Mouse (Mus musculus) embryonic facial prominence, embryonic 10.5 days (tissue): Measurements from ENCODE around the gene Cyfip2. TPM values are rescaled to one million over a fixed set of nuclear protein-coding genes. Genes with fewer than 3 reads are reported as not detected.
"Not testable (repeated sequence)": the region's sequence is repeated elsewhere in the genome, so short reads cannot be mapped to it uniquely, and the experiment has no call there.

Experiments used
- DNase-seq: peaks from one replicate; pipeline ENCODE4 v3.0.0-alpha.2; 2017; ENCODE audit warnings: low spot score
- H3K27ac ChIP-seq: fragments of 300-500 bp; sonication (generic); replicated peaks from 2 replicates; pipeline ENCODE4 v1.5.1; 2016; ENCODE audit warnings: mild to moderate bottlenecking
- H3K27me3 ChIP-seq: fragments of 300-500 bp; sonication (generic); replicated peaks from 2 replicates; pipeline ENCODE4 v1.6.1; 2016; ENCODE audit warnings: low read depth, mild to moderate bottlenecking; ENCODE audit not compliant: poor library complexity, severe bottlenecking
- H3K36me3 ChIP-seq: fragments of 300-500 bp; sonication (generic); replicated peaks from 2 replicates; pipeline ENCODE4 v1.6.1; 2016; ENCODE audit warnings: mild to moderate bottlenecking, moderate library complexity
- H3K4me1 ChIP-seq: fragments of 300-500 bp; sonication (generic); 2 replicates; pipeline ENCODE4 v1.6.1; 2016
- H3K4me3 ChIP-seq: fragments of 300-500 bp; sonication (generic); 2 replicates; pipeline ENCODE4 v1.5.1; 2016; ENCODE audit warnings: mild to moderate bottlenecking, moderate library complexity
- H3K9me3 ChIP-seq: fragments of 300-500 bp; sonication (generic); 2 replicates; pipeline ENCODE4 v1.6.1; 2016; ENCODE audit warnings: mild to moderate bottlenecking
- WGBS: fragments of 180-500 bp; shearing (Covaris S2); methylation state at CpG from one replicate; pipeline ENCODE4 v1.1.7; 2016; 5-methylcytosine and 5-hydroxymethylcytosine counted together
- polyA plus RNA-seq: library from polyadenylated mRNA; unstranded; fragments of >200 nt; fragmentation: Nextera tagmentation; extraction: Ambion mirVana; gene quantifications from 2 replicates; pipeline ENCODE4 v1.2.1, GENCODE M21; 2016

Cyfip2 gene
- polyA plus RNA-seq, 1 experiment from 2014 or later: 18.3 TPM

DNA sequence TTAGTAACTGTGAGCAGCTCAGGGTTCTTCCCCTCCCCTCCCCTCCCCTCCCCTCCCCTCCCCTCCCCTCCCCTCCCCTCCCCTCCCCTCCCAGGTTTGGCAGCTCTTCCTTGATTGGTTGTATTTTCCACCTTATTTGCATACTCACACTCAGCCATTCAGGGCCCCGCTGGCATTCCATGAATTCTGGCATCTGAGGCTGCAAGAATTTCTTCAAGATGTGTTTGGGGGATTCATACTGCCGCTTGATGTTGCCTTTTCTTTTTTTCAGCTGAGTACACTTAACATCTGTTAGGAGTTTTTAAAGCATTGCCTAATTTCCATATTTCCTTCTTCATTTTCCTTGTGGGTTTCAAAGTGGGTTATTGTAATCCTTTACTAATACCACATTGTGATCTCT, 124.4 kb downstream of the Cyfip2 start:
- WGBS: 61% methylated on average over 2 of the region's 2 CpGs
- no peaks in the 10 kb centered on the region for H3K27me3 ChIP-seq
- no peaks in the 10 kb centered on the region for H3K9me3 ChIP-seq
- no peaks in the 10 kb centered on the region for H3K36me3 ChIP-seq
- peaks cover 15% of the 10 kb centered on the region for H3K4me1 ChIP-seq
- no peak overlapping the region for H3K4me3 ChIP-seq
- peak; percentile 26 for DNase-seq
- H3K27ac ChIP-seq: no peak overlapping the region

DNA sequence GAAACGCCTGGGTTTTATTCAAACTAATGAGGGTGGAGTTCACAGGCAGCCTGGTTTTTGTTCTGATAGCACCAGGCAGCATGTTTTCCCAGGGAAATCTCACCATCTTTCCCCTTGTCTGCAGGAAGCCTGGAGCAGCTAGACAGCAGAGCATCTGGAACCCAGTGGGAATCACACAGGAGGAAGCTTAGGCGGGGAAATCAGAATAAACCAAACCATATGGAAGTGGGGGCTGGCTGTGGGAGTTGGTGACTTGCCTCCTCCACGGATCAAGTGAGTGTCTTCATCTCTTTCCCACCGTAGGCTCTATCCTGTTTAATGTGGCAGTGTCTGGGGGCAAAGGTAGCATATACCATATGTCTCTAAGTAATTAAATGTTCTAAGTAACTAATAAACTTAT, 127.2 kb downstream of the Cyfip2 start:
- DNase-seq: peak; percentile 34

DNA sequence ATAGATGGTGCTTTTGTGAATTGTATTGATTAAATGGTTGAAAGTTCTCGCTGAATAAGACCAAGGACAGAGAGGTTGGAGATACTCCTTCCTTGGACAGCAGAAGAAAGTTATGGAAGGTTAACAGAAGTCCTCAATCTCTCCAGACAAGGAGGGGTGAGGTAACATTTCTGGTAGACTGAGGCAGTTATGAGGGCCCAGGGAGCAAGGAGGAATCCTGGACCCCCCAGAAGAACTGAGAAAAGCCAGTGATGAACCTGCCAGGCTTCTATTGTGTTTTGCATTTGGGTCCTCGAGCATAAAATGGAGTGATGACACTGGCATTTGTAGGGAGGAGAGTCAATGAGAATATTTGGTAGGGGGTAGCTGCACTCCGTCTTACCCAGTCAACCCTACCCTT, 127.7 kb downstream of the Cyfip2 start:
- Histone ChIP-seq H3K36me3 (no peaks in the 10 kb centered on the region), H3K27ac (no peak overlapping the region; the same call in 1 of the 2 replicates), H3K4me3 (no peak overlapping the region), H3K27me3 (no peaks in the 10 kb centered on the region), H3K4me1 (peaks cover 14% of the 10 kb centered on the region), H3K9me3 (no peaks in the 10 kb centered on the region)
- no peak for DNase-seq
- 81% methylated on average over 3 of the region's 3 CpGs for WGBS

More for the DNA sequence above, 127.2 kb downstream of the Cyfip2 start:
- Histone ChIP-seq H3K9me3 (no peaks in the 10 kb centered on the region), H3K36me3 (no peaks in the 10 kb centered on the region), H3K27ac (no peak overlapping the region; the same call in 1 of the 2 replicates), H3K27me3 (no peaks in the 10 kb centered on the region), H3K4me1 (peaks cover 15% of the 10 kb centered on the region), H3K4me3 (no peak overlapping the region)
- WGBS: 32% methylated on average over 4 of the region's 4 CpGs

DNA sequence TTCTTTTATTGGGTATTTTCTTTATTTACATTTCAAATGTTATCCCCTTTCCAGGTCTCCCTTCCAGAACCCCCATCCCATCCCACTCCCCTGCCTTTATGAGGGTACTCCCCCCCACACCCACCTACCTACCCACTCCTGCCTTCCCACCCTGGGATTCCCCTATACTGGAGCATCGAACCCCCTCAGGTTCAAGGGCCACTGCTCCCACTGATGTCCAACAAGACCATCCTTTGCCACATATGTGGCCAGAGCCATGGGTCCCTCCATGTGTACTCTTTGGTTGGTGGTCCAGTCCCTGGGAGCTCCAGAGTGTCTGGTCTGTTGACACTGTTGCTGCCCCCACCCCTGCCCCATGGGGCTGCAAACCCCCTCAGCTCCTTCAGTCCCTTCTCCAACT, 130.6 kb downstream of the Cyfip2 start:
- not testable (repeated sequence) for H3K27ac ChIP-seq, H3K27me3 ChIP-seq, DNase-seq, H3K4me3 ChIP-seq, H3K36me3 ChIP-seq, H3K9me3 ChIP-seq
- H3K4me1 ChIP-seq: peaks cover 12% of the 10 kb centered on the region
- WGBS: 88% methylated on average over 1 of the region's 1 CpGs

DNA sequence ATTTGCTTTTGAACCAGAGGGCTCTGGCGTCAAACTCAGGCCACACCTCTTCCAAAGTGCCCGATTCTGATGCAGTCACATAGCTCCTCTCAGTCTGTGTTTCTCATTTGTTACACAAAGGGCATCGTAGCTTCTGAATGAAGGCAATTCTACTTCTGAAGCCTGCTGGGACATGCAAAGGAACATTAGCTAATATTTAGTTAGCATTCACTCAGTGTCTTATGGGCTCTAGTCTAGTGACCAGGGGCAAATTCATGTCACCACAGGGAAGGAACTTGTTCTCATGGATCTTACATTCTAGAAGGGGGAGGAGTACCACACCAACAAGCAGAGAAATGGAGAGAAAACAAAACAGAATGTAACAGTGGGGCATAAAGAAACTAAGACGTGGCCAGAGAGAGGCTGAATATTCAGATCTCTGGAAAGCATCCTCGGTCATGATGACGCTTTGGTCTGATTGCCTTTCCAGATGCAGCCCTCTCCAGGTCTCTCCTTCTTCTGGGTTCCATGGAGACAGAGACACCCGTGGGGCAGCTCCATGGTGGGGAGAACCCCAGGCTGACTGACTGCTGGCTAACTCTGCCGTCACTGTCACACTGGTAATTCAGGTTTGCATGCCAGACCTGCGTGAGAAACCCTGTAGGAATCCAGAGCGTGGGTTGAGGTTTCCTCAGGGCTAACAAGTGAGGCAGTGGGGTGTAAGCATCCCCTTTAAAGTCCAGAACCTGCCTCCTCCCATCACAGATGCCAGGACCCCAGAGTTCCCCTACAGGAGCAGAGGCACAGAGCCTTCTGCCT, 135.2 kb downstream of the Cyfip2 start:
- Histone ChIP-seq H3K4me1 (0 out of 2 replicates have a peak, but pooled peaks cover 4% of the 10 kb centered on the region), H3K27ac (no peak overlapping the region; the same call in 1 of the 2 replicates), H3K36me3 (no peaks in the 10 kb centered on the region), H3K4me3 (no peak overlapping the region), H3K9me3 (no peaks in the 10 kb centered on the region), H3K27me3 (no peaks in the 10 kb centered on the region)
- DNase-seq: no peak
- 79% methylated on average over 10 of the region's 10 CpGs for WGBS

DNA sequence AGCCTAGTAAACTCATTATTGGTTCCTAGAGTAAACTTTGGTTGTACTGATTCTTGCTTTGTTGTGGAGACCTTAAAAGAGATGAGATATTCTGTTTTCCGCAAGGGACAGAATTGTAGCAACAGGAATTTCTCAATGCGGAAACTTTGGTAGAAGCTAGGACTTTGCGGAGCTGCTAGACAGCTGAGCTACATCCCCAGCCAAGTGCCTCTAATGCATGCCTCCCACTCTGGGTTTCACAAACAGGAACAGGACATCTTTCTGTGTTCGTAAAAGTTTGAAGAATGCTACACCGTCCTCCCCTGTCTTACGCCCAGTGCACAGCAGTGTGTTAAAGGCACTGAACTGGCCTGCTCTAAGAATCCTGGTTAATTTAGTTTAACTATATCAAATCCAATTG, 136.5 kb downstream of the Cyfip2 start:
- Histone ChIP-seq H3K4me1 (0 out of 2 replicates have a peak, but pooled peaks cover 4% of the 10 kb centered on the region), H3K27me3 (no peaks in the 10 kb centered on the region), H3K36me3 (no peaks in the 10 kb centered on the region), H3K27ac (no peak overlapping the region), H3K4me3 (no peak overlapping the region), H3K9me3 (no peaks in the 10 kb centered on the region)
- WGBS: 94% methylated on average over 6 of the region's 6 CpGs
- DNase-seq: no peak

DNA sequence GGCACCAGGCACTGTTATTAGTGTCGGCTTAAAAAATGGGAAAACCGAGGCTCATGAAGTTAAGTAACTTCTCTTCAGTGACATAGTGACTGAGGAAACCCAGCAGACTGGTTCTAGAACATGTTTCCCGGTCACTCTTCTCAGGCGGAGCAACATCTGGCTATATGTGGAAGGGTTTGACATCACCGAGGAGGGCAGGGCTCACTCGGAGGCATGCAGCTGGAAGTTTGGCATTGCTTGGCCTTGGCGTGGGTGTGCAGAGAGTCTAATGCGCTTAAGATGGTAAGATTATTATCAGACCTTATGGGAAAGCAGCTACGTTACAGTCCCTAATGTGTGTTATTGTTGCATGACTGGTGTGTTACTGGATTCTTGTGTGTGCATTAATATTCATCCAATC, 140.5 kb downstream of the Cyfip2 start:
- no peaks in the 10 kb centered on the region for H3K36me3 ChIP-seq
- H3K9me3 ChIP-seq: no peaks in the 10 kb centered on the region
- H3K4me3 ChIP-seq: no peak overlapping the region
- WGBS: 91% methylated on average over 9 of the region's 9 CpGs
- DNase-seq: no peak
- peaks cover 5% of the 10 kb centered on the region for H3K4me1 ChIP-seq
- no peak overlapping the region for H3K27ac ChIP-seq
- H3K27me3 ChIP-seq: peaks cover 13% of the 10 kb centered on the region

DNA sequence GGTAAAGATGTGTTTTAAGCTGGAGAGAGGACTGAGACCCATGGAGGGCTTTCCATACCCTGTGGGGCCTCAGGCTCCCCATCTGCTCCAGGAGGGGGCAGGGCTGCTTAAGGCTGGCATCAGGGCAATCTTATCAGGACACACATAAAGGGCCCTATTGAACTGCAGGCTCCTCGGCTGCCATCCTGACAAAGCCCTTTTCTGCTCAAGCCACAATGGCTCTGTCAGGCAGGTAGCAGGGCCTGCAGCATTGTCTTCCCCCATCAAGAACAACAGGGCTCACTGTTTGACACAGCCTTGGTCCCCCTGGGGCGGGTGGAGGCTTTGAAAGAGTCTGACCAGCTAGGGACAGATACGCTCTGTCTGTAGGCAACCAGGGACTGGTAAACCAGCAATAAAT, 142.8 kb downstream of the Cyfip2 start:
- Histone ChIP-seq H3K4me1 (peaks cover 14% of the 10 kb centered on the region), H3K4me3 (no peak overlapping the region), H3K36me3 (no peaks in the 10 kb centered on the region), H3K27ac (peak overlapping the region; percentile 54), H3K9me3 (no peaks in the 10 kb centered on the region), H3K27me3 (peaks cover 34% of the 10 kb centered on the region)
- WGBS: 31% methylated on average over 3 of the region's 3 CpGs
- DNase-seq: no peak

DNA sequence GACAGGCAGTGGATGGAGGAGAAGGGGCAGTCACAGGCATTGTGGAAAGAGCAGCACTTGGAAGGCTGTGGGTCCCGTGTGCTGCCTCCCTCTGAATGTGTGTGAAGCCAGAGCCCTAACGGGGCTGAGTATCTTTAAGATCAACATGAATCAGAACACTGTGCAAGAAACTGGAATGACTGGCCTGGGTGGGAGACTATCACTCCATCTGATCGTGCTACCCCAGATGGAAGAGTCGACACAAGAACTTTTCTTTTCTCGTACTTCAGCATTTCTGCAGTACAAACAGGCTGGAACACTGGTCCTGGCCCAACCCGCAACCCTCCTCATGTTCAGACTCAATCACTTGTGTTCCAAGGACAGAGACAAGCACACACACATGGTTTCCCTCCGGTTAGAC, 144.2 kb downstream of the Cyfip2 start:
- peaks cover 42% of the 10 kb centered on the region for H3K27me3 ChIP-seq
- DNase-seq: no peak
- H3K4me3 ChIP-seq: no peak overlapping the region
- H3K9me3 ChIP-seq: no peaks in the 10 kb centered on the region
- H3K36me3 ChIP-seq: no peaks in the 10 kb centered on the region
- 93% methylated on average over 7 of the region's 7 CpGs for WGBS
- H3K4me1 ChIP-seq: peaks cover 18% of the 10 kb centered on the region
- H3K27ac ChIP-seq: no peak overlapping the region

DNA sequence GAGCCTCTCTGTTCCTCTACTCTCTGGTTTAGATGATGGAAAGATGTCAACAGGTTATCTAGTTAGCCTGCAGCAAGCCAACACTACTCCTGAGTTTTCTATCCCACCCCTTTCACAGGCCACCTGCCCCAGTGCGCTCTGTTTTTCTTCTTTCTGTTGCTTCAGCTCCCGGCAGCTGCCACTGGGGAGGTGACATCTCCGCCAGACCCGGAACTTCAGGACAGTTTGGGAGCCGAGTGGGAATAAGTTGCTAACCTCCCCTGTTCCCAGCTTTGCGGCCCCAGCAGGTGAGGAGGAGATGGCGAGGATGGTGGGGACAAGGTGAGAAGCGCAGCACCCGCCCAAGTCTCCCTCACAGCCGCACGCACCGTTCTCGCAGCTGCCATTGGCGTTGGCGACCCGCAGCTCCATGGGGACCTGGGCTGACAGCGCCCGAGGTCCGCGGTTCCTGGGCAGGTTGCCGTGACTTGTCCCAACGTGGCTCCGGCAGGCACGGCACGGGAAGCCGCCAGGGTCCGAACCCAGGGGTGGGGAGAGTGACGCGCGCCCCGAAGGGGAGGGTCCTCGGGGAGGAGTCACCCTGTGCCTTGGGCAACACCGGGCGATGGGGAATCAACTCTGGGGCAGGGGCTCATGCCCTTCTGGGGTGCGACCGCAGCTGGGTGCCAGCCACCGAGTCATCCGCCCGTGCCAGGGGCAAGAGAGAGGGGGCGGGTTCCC, 146.6 kb downstream of the Cyfip2 start, which contains the start of gene Nipal4:
Nipal4 (minus strand) TSS at position 643 of the 720 bp plus-strand sequence.
- H3K4me3 ChIP-seq: peak within 1 kb of the TSS; percentile 67
- DNase-seq: peak; percentile 30
- H3K36me3 ChIP-seq: no peaks in the 10 kb centered on the region
- peak within 1 kb of the TSS; percentile 51 for H3K27ac ChIP-seq
- no peaks in the 10 kb centered on the region for H3K9me3 ChIP-seq
- peaks cover 42% of the 10 kb centered on the region for H3K27me3 ChIP-seq
- WGBS: 2% methylated on average over 40 of the region's 40 CpGs
- H3K4me1 ChIP-seq: peaks cover 18% of the 10 kb centered on the region

DNA sequence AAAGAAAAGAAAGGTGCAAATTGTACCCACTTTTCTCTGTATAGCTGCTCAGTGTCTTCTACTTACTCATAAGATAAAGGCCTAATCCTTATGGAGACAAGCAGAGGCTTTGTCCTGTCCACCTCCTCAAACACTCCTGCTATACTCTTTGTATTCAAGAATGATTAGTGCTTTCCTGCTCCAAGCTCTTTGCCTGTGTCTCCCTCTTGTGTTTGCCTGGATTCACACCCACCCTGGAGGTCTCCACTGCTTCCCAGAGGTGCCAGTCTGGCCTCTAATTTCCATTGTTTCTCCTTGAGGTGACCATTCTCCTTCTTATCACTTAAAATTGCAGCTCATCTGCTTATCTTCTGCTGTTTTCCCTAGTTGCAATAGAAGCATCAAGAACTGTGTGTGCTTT, 155.2 kb downstream of the Cyfip2 start:
- DNase-seq: no peak
- Histone ChIP-seq H3K9me3 (no peaks in the 10 kb centered on the region), H3K36me3 (no peaks in the 10 kb centered on the region), H3K27me3 (no peaks in the 10 kb centered on the region), H3K27ac (no peak overlapping the region), H3K4me3 (no peak overlapping the region), H3K4me1 (peaks cover 2% of the 10 kb centered on the region; the same call in 1 of the 2 replicates)

DNA sequence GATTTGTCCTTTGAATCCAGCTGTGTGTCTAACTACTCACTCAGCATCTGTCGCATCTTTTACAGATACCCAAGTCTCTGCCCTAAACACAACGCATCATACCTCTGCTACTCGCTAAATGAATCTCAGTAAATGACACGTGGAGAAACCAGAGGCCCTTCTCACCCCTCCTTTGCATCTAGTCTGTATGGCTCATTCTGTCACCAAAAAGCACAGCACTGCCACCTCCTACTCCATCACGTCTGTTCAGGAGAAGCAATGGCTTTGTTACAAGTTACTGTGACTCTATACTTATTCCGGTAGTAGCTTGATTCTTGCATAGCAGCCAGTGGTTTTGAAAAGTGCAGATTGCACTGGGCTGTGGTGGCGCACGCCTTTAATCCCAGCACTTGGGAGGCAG, 155.7 kb downstream of the Cyfip2 start:
- Histone ChIP-seq H3K27me3 (no peaks in the 10 kb centered on the region), H3K9me3 (no peaks in the 10 kb centered on the region), H3K36me3 (no peaks in the 10 kb centered on the region), H3K4me3 (no peak overlapping the region), H3K4me1 (peaks cover 2% of the 10 kb centered on the region; the same call in 1 of the 2 replicates), H3K27ac (no peak overlapping the region)
- DNase-seq: no peak
- WGBS: 88% methylated on average over 8 of the region's 8 CpGs

DNA sequence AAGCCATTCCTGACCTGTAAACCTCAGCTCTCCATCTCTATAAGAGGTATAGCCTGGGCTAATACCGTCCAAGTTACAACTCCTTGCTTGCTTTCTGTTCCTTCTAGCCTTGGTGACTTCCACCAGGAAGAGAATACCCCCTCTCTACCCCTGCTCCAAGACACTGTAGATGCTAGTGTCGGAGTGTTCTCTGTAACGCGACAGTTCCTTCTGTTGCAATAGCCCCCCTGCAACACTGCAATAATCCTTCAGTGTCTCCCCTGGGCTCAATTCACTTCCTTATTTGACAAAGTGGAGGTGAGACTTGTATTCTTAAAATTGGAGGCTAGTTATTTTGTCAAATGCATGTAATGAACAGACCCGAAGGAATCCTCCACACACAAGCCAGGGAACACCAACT, 166.0 kb downstream of the Cyfip2 start:
- H3K9me3 ChIP-seq: no peaks in the 10 kb centered on the region
- H3K4me1 ChIP-seq: no peaks in the 10 kb centered on the region
- H3K4me3 ChIP-seq: no peak overlapping the region
- no peak for DNase-seq
- H3K36me3 ChIP-seq: peaks cover 33% of the 10 kb centered on the region
- H3K27ac ChIP-seq: no peak overlapping the region
- WGBS: 94% methylated on average over 5 of the region's 5 CpGs
- no peaks in the 10 kb centered on the region for H3K27me3 ChIP-seq
